Mouse (Mus musculus): Measurements from ENCODE around the gene Prkcd. TPM values are rescaled to one million over a fixed set of nuclear protein-coding genes. Genes with fewer than 3 reads are reported as not detected.

Gene Prkcd
- polyA plus RNA-seq, 1 experiment from 2014 or later: 46.5 TPM

GRCm38 (mm10) chr14:30591417-30591816 lies 34.6 kb downstream of the Prkcd start:
- no peaks in the 10 kb centered on the region for H3K27me3 ChIP-seq (replicated peaks; ENCODE audit: control insufficient read depth, insufficient read depth, low read length)
- 0 out of 2 replicates have a peak, but pooled peaks have one; percentile 21 for ATAC-seq (replicated peaks; ENCODE audit: low FRiP score, low TSS enrichment, low read depth)
- H3K4me1 ChIP-seq (replicated peaks; ENCODE audit: control insufficient read depth, insufficient read depth, low read length): peaks cover 17% of the 10 kb centered on the region
- no peak overlapping the region for H3K27ac ChIP-seq (ENCODE audit: low read depth)
- H3K4me3 ChIP-seq (ENCODE audit: low read depth, low read length): no peak overlapping the region
- H3K9me3 ChIP-seq (ENCODE audit: control insufficient read depth, low read length): no peaks in the 10 kb centered on the region
- H3K4me2 ChIP-seq (ENCODE audit: low read length): no peak overlapping the region; the same call in 1 of the 2 replicates
- DNase-seq (ENCODE audit: low spot score): peak; percentile 86
- 8% methylated on average over 6 of the region's 6 CpGs for WGBS
- no peak overlapping the region for H3K9ac ChIP-seq (ENCODE audit: low read length)
- peaks cover 12% of the 10 kb centered on the region; the same call in 1 of the 2 replicates for H3K36me3 ChIP-seq (ENCODE audit: control insufficient read depth, insufficient read depth, low read length)

- peaks cover 17% of the 10 kb centered on the region for H3K4me1 ChIP-seq (replicated peaks; ENCODE audit: control insufficient read depth, insufficient read depth, low read length)
- H3K4me2 ChIP-seq (ENCODE audit: low read length): no peak overlapping the region
- DNase-seq (ENCODE audit: low spot score): no peak
- no peak overlapping the region for H3K9ac ChIP-seq (ENCODE audit: low read length)
- peaks cover 10% of the 10 kb centered on the region; the same call in 1 of the 2 replicates for H3K36me3 ChIP-seq (ENCODE audit: control insufficient read depth, insufficient read depth, low read length)
- H3K9me3 ChIP-seq (ENCODE audit: control insufficient read depth, low read length): no peaks in the 10 kb centered on the region
- H3K27ac ChIP-seq (ENCODE audit: low read depth): no peak overlapping the region
- no peak for ATAC-seq (replicated peaks; ENCODE audit: low FRiP score, low TSS enrichment, low read depth)
- no peaks in the 10 kb centered on the region for H3K27me3 ChIP-seq (replicated peaks; ENCODE audit: control insufficient read depth, insufficient read depth, low read length)
- WGBS: 74% methylated on average over 7 of the region's 7 CpGs
- H3K4me3 ChIP-seq (ENCODE audit: low read depth, low read length): no peak overlapping the region
These were observed 35.1 kb downstream of the Prkcd start for GRCm38 (mm10) chr14:30590918-30591317.

- 0 out of 2 replicates have a peak, but pooled peaks cover 5% of the 10 kb centered on the region for H3K36me3 ChIP-seq (ENCODE audit: control insufficient read depth, insufficient read depth, low read length)
- H3K9me3 ChIP-seq (ENCODE audit: control insufficient read depth, low read length): no peaks in the 10 kb centered on the region
- 77% methylated on average over 11 of the region's 11 CpGs for WGBS
- no peak overlapping the region for H3K4me3 ChIP-seq (ENCODE audit: low read depth, low read length)
- no peak overlapping the region for H3K4me2 ChIP-seq (ENCODE audit: low read length)
- no peak overlapping the region for H3K27ac ChIP-seq (ENCODE audit: low read depth)
- ATAC-seq (replicated peaks; ENCODE audit: low FRiP score, low TSS enrichment, low read depth) (no peak), DNase-seq (ENCODE audit: low spot score) (no peak)
- H3K27me3 ChIP-seq (replicated peaks; ENCODE audit: control insufficient read depth, insufficient read depth, low read length): no peaks in the 10 kb centered on the region
- H3K9ac ChIP-seq (ENCODE audit: low read length): no peak overlapping the region
- H3K4me1 ChIP-seq (replicated peaks; ENCODE audit: control insufficient read depth, insufficient read depth, low read length): peaks cover 19% of the 10 kb centered on the region
These were observed 35.9 kb downstream of the Prkcd start for GRCm38 (mm10) chr14:30590041-30590645.

GRCm38 (mm10) chr14:30586780-30587461 lies 39.1 kb downstream of the Prkcd start:
- DNase-seq (ENCODE audit: low spot score): no peak
- no peak overlapping the region for H3K9ac ChIP-seq (ENCODE audit: low read length)

GRCm38 (mm10) chr14:30585323-30585722 lies 40.7 kb downstream of the Prkcd start:
- Histone ChIP-seq H3K4me3 (ENCODE audit: low read depth, low read length) (no peak overlapping the region), H3K9me3 (ENCODE audit: control insufficient read depth, low read length) (no peaks in the 10 kb centered on the region), H3K4me1 (replicated peaks; ENCODE audit: control insufficient read depth, insufficient read depth, low read length) (peaks cover 18% of the 10 kb centered on the region), H3K27ac (ENCODE audit: low read depth) (no peak overlapping the region), H3K9ac (ENCODE audit: low read length) (no peak overlapping the region), H3K27me3 (replicated peaks; ENCODE audit: control insufficient read depth, insufficient read depth, low read length) (no peaks in the 10 kb centered on the region), H3K36me3 (ENCODE audit: control insufficient read depth, insufficient read depth, low read length) (no peaks in the 10 kb centered on the region), H3K4me2 (ENCODE audit: low read length) (no peak overlapping the region)
- 77% methylated on average over 5 of the region's 5 CpGs for WGBS
- ATAC-seq (replicated peaks; ENCODE audit: low FRiP score, low TSS enrichment, low read depth) (no peak), DNase-seq (ENCODE audit: low spot score) (no peak)

More at GRCm38 (mm10) chr14:30586780-30587461, 39.1 kb downstream of the Prkcd start:
- WGBS: 31% methylated on average over 7 of the region's 7 CpGs
- Histone ChIP-seq H3K4me3 (ENCODE audit: low read depth, low read length) (no peak overlapping the region), H3K4me1 (replicated peaks; ENCODE audit: control insufficient read depth, insufficient read depth, low read length) (peaks cover 18% of the 10 kb centered on the region), H3K9me3 (ENCODE audit: control insufficient read depth, low read length) (no peaks in the 10 kb centered on the region), H3K36me3 (ENCODE audit: control insufficient read depth, insufficient read depth, low read length) (no peaks in the 10 kb centered on the region), H3K27me3 (replicated peaks; ENCODE audit: control insufficient read depth, insufficient read depth, low read length) (no peaks in the 10 kb centered on the region), H3K27ac (ENCODE audit: low read depth) (no peak overlapping the region), H3K4me2 (ENCODE audit: low read length) (no peak overlapping the region)
- no peak for ATAC-seq (replicated peaks; ENCODE audit: low FRiP score, low TSS enrichment, low read depth)

- Histone ChIP-seq H3K4me1 (replicated peaks; ENCODE audit: control insufficient read depth, insufficient read depth, low read length) (peaks cover 21% of the 10 kb centered on the region), H3K36me3 (ENCODE audit: control insufficient read depth, insufficient read depth, low read length) (no peaks in the 10 kb centered on the region), H3K27me3 (replicated peaks; ENCODE audit: control insufficient read depth, insufficient read depth, low read length) (no peaks in the 10 kb centered on the region), H3K9me3 (ENCODE audit: control insufficient read depth, low read length) (no peaks in the 10 kb centered on the region), H3K4me3 (ENCODE audit: low read depth, low read length) (no peak overlapping the region), H3K9ac (ENCODE audit: low read length) (no peak overlapping the region; the same call in 1 of the 2 replicates), H3K4me2 (ENCODE audit: low read length) (peak overlapping the region; percentile 18; the same call in 1 of the 2 replicates), H3K27ac (ENCODE audit: low read depth) (no peak overlapping the region)
- DNase-seq (ENCODE audit: low spot score) (no peak), ATAC-seq (replicated peaks; ENCODE audit: low FRiP score, low TSS enrichment, low read depth) (no peak)
- 29% methylated on average over 19 of the region's 19 CpGs for WGBS
These were observed 41.3 kb downstream of the Prkcd start for GRCm38 (mm10) chr14:30584497-30585251.

GRCm38 (mm10) chr14:30584077-30584476 lies 41.9 kb downstream of the Prkcd start:
- ATAC-seq (replicated peaks; ENCODE audit: low FRiP score, low TSS enrichment, low read depth) (no peak), DNase-seq (ENCODE audit: low spot score) (no peak)
- no peak overlapping the region for H3K9ac ChIP-seq (ENCODE audit: low read length)
- no peak overlapping the region for H3K4me3 ChIP-seq (ENCODE audit: low read depth, low read length)
- H3K27me3 ChIP-seq (replicated peaks; ENCODE audit: control insufficient read depth, insufficient read depth, low read length): no peaks in the 10 kb centered on the region
- 69% methylated on average over 2 of the region's 2 CpGs for WGBS
- no peak overlapping the region for H3K4me2 ChIP-seq (ENCODE audit: low read length)
- H3K9me3 ChIP-seq (ENCODE audit: control insufficient read depth, low read length): no peaks in the 10 kb centered on the region
- H3K27ac ChIP-seq (ENCODE audit: low read depth): no peak overlapping the region
- H3K4me1 ChIP-seq (replicated peaks; ENCODE audit: control insufficient read depth, insufficient read depth, low read length): peaks cover 21% of the 10 kb centered on the region
- no peaks in the 10 kb centered on the region for H3K36me3 ChIP-seq (ENCODE audit: control insufficient read depth, insufficient read depth, low read length)

GRCm38 (mm10) chr14:30581238-30581637 lies 44.8 kb downstream of the Prkcd start:
- no peak overlapping the region for H3K4me3 ChIP-seq (ENCODE audit: low read depth, low read length)
- H3K4me2 ChIP-seq (ENCODE audit: low read length): no peak overlapping the region
- WGBS: 68% methylated on average over 1 of the region's 1 CpGs
- ATAC-seq (replicated peaks; ENCODE audit: low FRiP score, low TSS enrichment, low read depth): no peak
- no peak for DNase-seq (ENCODE audit: low spot score)
- H3K4me1 ChIP-seq (replicated peaks; ENCODE audit: control insufficient read depth, insufficient read depth, low read length): peaks cover 23% of the 10 kb centered on the region
- H3K27me3 ChIP-seq (replicated peaks; ENCODE audit: control insufficient read depth, insufficient read depth, low read length): no peaks in the 10 kb centered on the region
- H3K9ac ChIP-seq (ENCODE audit: low read length): no peak overlapping the region
- no peaks in the 10 kb centered on the region for H3K36me3 ChIP-seq (ENCODE audit: control insufficient read depth, insufficient read depth, low read length)
- H3K27ac ChIP-seq (ENCODE audit: low read depth): no peak overlapping the region
- no peaks in the 10 kb centered on the region for H3K9me3 ChIP-seq (ENCODE audit: control insufficient read depth, low read length)

All from intestine, embryonic 14.5 days (tissue).